Comparison of ENCODE assay signal across 16 mouse cellular contexts in the genomic region with DNA sequence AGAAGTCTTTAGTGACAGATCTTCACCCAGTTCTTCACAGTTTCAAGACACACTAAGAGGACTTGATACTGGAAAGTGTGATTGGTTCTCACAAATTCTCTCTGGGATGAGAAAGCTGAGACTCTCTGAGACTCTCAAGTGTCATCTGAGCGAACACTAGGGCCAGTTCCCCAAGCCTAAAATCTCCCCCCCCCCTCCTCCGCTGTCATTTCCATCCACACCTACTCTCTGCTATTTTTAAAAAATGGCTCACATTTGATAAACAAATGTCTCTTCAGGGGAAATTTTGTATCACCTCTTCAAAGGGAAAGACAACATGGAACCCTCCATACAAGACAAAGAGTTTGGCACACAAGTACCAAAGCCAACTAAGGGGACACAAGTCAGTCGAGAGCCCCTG.
"Had no signal": no experiment of that assay in that cellular context is flagged by ENCODE, and none has a peak within 500 bp of the region (broad histone marks: within the 10 kb centered on the region; RNA-seq: fewer than 3 reads in every experiment).

No protein-coding gene starts in this region.

- DNase-seq: lung, embryonic 14.5 days; midbrain, embryonic 14.5 days; retina, postnatal 1 day; right cerebral cortex, adult 18-20 months; right cerebral cortex, postnatal 25 days; right cerebral cortex, postnatal 4 days; spleen, adult 18-20 months; thymus, adult 18-20 months; thymus, postnatal 14 days; thymus, postnatal 36 days had no signal

- H3K27me3 ChIP-seq: midbrain, embryonic 12.5 days; neural tube, embryonic 13.5 days; neural tube, embryonic 15.5 days had no signal

- H3K36me3 ChIP-seq: midbrain, embryonic 10.5 days; midbrain, embryonic 12.5 days; neural tube, embryonic 13.5 days; neural tube, embryonic 15.5 days had no signal

- H3K4me1 ChIP-seq: midbrain, embryonic 12.5 days; neural tube, embryonic 13.5 days had no signal

- H3K4me2 ChIP-seq: lung, embryonic 14.5 days; midbrain, embryonic 12.5 days; neural tube, embryonic 13.5 days; neural tube, embryonic 15.5 days had no signal

- H3K9me3 ChIP-seq: midbrain, embryonic 10.5 days; midbrain, embryonic 12.5 days; neural tube, embryonic 13.5 days; neural tube, embryonic 15.5 days had no signal

- H3K4me3 ChIP-seq: midbrain, embryonic 10.5 days; midbrain, embryonic 12.5 days; myocyte; neural tube, embryonic 13.5 days; neural tube, embryonic 15.5 days had no signal

- H3K9ac ChIP-seq: lung, embryonic 14.5 days; midbrain, embryonic 12.5 days; neural tube, embryonic 13.5 days; neural tube, embryonic 15.5 days had no signal

- H3K27ac ChIP-seq: midbrain, embryonic 12.5 days; neural tube, embryonic 13.5 days; neural tube, embryonic 15.5 days had no signal

- ATAC-seq: midbrain, embryonic 16.5 days had no signal
